Mouse (Mus musculus): ENCODE measurements around the gene Gm3415. TPM values are rescaled to one million over a fixed set of nuclear protein-coding genes. Genes with fewer than 3 reads are reported as not detected.
"Not testable (repeated sequence)": the region's sequence is repeated elsewhere in the genome, so short reads cannot be mapped to it uniquely, and the experiment has no call there.

Gm3415 gene
- polyA plus RNA-seq, 1 experiment: not detected

- DNase-seq (ENCODE audit: low spot score): not testable (repeated sequence)
Observed at GRCm38 (mm10) chr5:146599216-146599615, 43.3 kb downstream of the Gm3415 start.

GRCm38 (mm10) chr5:146599970-146600369 is 44.0 kb downstream of the Gm3415 start:
- no peak for DNase-seq (ENCODE audit: low spot score)

- DNase-seq (ENCODE audit: low spot score): no peak
Observed at GRCm38 (mm10) chr5:146606221-146606620, 50.3 kb downstream of the Gm3415 start.

- DNase-seq (ENCODE audit: low spot score): no peak
Observed at GRCm38 (mm10) chr5:146606895-146607294, 51.0 kb downstream of the Gm3415 start.

- DNase-seq (ENCODE audit: low spot score): no peak
Observed at GRCm38 (mm10) chr5:146607816-146608215, 51.9 kb downstream of the Gm3415 start.

Other genes with a start within 250 kb of the Gm3415 start
- gene Wasf3, start 171.2 kb upstream of the Gm3415 start, polyA plus RNA-seq (2012; rRNA removed): 3.0 and 4.8 TPM in 2 replicates
- not detected in 2 replicates for gene Gm6408, start 74.2 kb upstream of the Gm3415 start, polyA plus RNA-seq (2012; rRNA removed)
- not detected in 2 replicates for gene Gm6370, start 64.8 kb upstream of the Gm3415 start, polyA plus RNA-seq (2012; rRNA removed)
- not detected in 2 replicates for gene 4930449I24Rik, start 53.7 kb upstream of the Gm3415 start, polyA plus RNA-seq (2012; rRNA removed)
- not detected in 2 replicates for gene Gm3402, start 42.0 kb upstream of the Gm3415 start, polyA plus RNA-seq (2012; rRNA removed)
- gene Gm3404, start 30.3 kb upstream of the Gm3415 start, polyA plus RNA-seq (2012; rRNA removed): not detected in 2 replicates
- not detected in 2 replicates for gene Gm3409, start 18.5 kb upstream of the Gm3415 start, polyA plus RNA-seq (2012; rRNA removed)
- gene Gpr12, start 29.1 kb downstream of the Gm3415 start, polyA plus RNA-seq (2012; rRNA removed): not detected in 2 replicates
- 16.6 and 20.9 TPM in 2 replicates for gene Usp12, start 238.9 kb downstream of the Gm3415 start, polyA plus RNA-seq (2012; rRNA removed)